In the genomic region with DNA sequence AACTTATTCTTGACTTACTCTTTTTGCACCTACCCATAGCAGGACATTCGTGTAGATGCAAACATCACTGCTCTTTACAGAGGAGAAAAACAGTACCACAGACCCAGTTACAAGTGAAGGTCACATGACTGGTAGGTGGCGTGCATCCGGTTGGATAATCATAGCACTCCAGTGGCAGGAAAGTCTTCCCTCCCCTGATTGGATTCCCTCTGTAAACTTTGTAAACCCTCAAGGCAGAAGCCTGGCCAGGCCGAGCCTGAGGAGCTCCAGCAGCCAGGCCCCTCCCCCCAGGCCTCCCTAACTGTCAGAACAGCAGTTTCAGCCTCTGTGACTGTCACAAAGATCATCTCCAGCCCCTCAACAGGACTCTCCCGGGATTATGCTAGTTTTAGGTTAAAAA, we compare ENCODE assay signal across 8 mouse cellular contexts. TPM values are rescaled to one million over a fixed set of nuclear protein-coding genes. Genes with fewer than 3 reads are reported as not detected.
DNase-seq lines count a peak whose midpoint lies in the region; ATAC-seq and TF ChIP-seq lines count a peak whose summit lies in the region.

No protein-coding gene starts in this region.

- H3K9ac ChIP-seq in liver, embryonic 13.5 days: no peak overlapping the region
- no peak overlapping the region for H3K9ac ChIP-seq in stomach, postnatal 0 days (ENCODE audit: low read length)
- no peak overlapping the region for H3K9ac ChIP-seq in midbrain, embryonic 14.5 days (replicated peaks; ENCODE audit: low read length)

- TF ChIP-seq POLR2A in testis, adult 2 months (IDR thresholded peaks at IDR 0.05; ENCODE audit: control insufficient read depth, low read depth, low read length): no peak

- no peak overlapping the region for H3K4me3 ChIP-seq in testis, adult 2 months (ENCODE audit: control insufficient read depth, low read depth, low read length)
- H3K4me3 ChIP-seq in liver, embryonic 13.5 days (replicated peaks): no peak overlapping the region
- H3K4me3 ChIP-seq in stomach, postnatal 0 days (ENCODE audit: low read depth, low read length): no peak overlapping the region
- H3K4me3 ChIP-seq in hindbrain, embryonic 10.5 days: no peak overlapping the region
- no peak overlapping the region for H3K4me3 ChIP-seq in midbrain, embryonic 14.5 days (replicated peaks; ENCODE audit: low read depth, low read length)

- no peaks in the 10 kb centered on the region for H3K27me3 ChIP-seq in testis, adult 2 months (ENCODE audit: control insufficient read depth, insufficient read depth, low read length)
- no peaks in the 10 kb centered on the region for H3K27me3 ChIP-seq in liver, embryonic 13.5 days
- no peaks in the 10 kb centered on the region for H3K27me3 ChIP-seq in stomach, postnatal 0 days (ENCODE audit: control insufficient read depth, insufficient read depth, low read length)
- H3K27me3 ChIP-seq in hindbrain, embryonic 10.5 days (ENCODE audit: insufficient read depth, poor library complexity, severe bottlenecking): no peaks in the 10 kb centered on the region
- no peaks in the 10 kb centered on the region for H3K27me3 ChIP-seq in midbrain, embryonic 14.5 days (ENCODE audit: control insufficient read depth, insufficient read depth, low read length)

- H3K27ac ChIP-seq in testis, adult 2 months (ENCODE audit: control insufficient read depth, insufficient read depth, low read depth, low read length): peak overlapping the region; percentile 44
- peak overlapping the region; percentile 60 for H3K27ac ChIP-seq in liver, embryonic 13.5 days
- H3K27ac ChIP-seq in stomach, postnatal 0 days (replicated peaks): peak overlapping the region; percentile 77
- H3K27ac ChIP-seq in hindbrain, embryonic 10.5 days: no peak overlapping the region
- H3K27ac ChIP-seq in midbrain, embryonic 14.5 days (replicated peaks; ENCODE audit: low read depth, low read length): no peak overlapping the region

- TF ChIP-seq EP300 in stomach, postnatal 0 days (optimal IDR thresholded peaks at IDR 0.05): no peak

- ATAC-seq in liver, embryonic 13.5 days (ENCODE audit: low read depth): peak; percentile 39; the same call in 1 of the 2 replicates
- peak; percentile 77; the same call in 1 of the 2 replicates for ATAC-seq in stomach, postnatal 0 days (ENCODE audit: low FRiP score, low TSS enrichment)
- no peak for ATAC-seq in midbrain, embryonic 14.5 days (ENCODE audit: low FRiP score, low TSS enrichment)

- intact Hi-C loops in heart, postnatal 10 days (cut with DNase I): no loop called here
- intact Hi-C loops in left cerebral cortex, postnatal 36 days (cut with DNase I): no loop called here

- no peaks in the 10 kb centered on the region for H3K9me3 ChIP-seq in liver, embryonic 13.5 days (replicated peaks)
- H3K9me3 ChIP-seq in stomach, postnatal 0 days (ENCODE audit: control insufficient read depth, low read length): no peaks in the 10 kb centered on the region
- no peaks in the 10 kb centered on the region for H3K9me3 ChIP-seq in hindbrain, embryonic 10.5 days
- no peaks in the 10 kb centered on the region for H3K9me3 ChIP-seq in midbrain, embryonic 14.5 days (ENCODE audit: control insufficient read depth, low read length)

- 9% methylated on average over 5 of the region's 5 CpGs for WGBS in liver, embryonic 13.5 days (ENCODE audit: insufficient replicate concordance)
- WGBS in stomach, postnatal 0 days: 14% methylated on average over 5 of the region's 5 CpGs
- WGBS in hindbrain, embryonic 10.5 days: 48% methylated on average over 5 of the region's 5 CpGs
- 54% methylated on average over 5 of the region's 5 CpGs for WGBS in midbrain, embryonic 14.5 days

- H3K4me1 ChIP-seq in testis, adult 2 months (ENCODE audit: control insufficient read depth, insufficient read depth, low read length): peaks cover 14% of the 10 kb centered on the region
- peaks cover 16% of the 10 kb centered on the region for H3K4me1 ChIP-seq in liver, embryonic 13.5 days (replicated peaks)
- H3K4me1 ChIP-seq in stomach, postnatal 0 days (replicated peaks; ENCODE audit: control insufficient read depth, insufficient read depth): no peaks in the 10 kb centered on the region
- peaks cover 8% of the 10 kb centered on the region for H3K4me1 ChIP-seq in hindbrain, embryonic 10.5 days (replicated peaks)
- no peaks in the 10 kb centered on the region for H3K4me1 ChIP-seq in midbrain, embryonic 14.5 days (ENCODE audit: control insufficient read depth, insufficient read depth, low read length)

- no peaks in the 10 kb centered on the region for H3K36me3 ChIP-seq in testis, adult 2 months (ENCODE audit: control insufficient read depth, insufficient read depth, low read length)
- H3K36me3 ChIP-seq in liver, embryonic 13.5 days: no peaks in the 10 kb centered on the region
- H3K36me3 ChIP-seq in stomach, postnatal 0 days (ENCODE audit: control insufficient read depth, insufficient read depth, low read length): no peaks in the 10 kb centered on the region
- peaks cover 6% of the 10 kb centered on the region for H3K36me3 ChIP-seq in hindbrain, embryonic 10.5 days
- H3K36me3 ChIP-seq in midbrain, embryonic 14.5 days (ENCODE audit: control insufficient read depth, insufficient read depth, low read length): no peaks in the 10 kb centered on the region

- peak overlapping the region; percentile 33 for H3K4me2 ChIP-seq in liver, embryonic 13.5 days
- peak overlapping the region; percentile 11; the same call in 1 of the 2 replicates for H3K4me2 ChIP-seq in stomach, postnatal 0 days (replicated peaks; ENCODE audit: low read depth)
- no peak overlapping the region for H3K4me2 ChIP-seq in midbrain, embryonic 14.5 days (ENCODE audit: low read length)

- TF ChIP-seq CTCF in testis, adult 2 months (IDR thresholded peaks at IDR 0.05; ENCODE audit: control insufficient read depth, insufficient read depth, insufficient replicate concordance, low read depth, low read length): no peak
- TF ChIP-seq CTCF in stomach, postnatal 0 days (IDR thresholded peaks at IDR 0.05; ENCODE audit: low read depth): no peak

- DNase-seq in testis, postnatal 14 days (ENCODE audit: low spot score): no peak
- peak; percentile 49 to 56 for DNase-seq in heart, postnatal 10 days
- DNase-seq in liver, embryonic 13.5 days: no peak
- peak; percentile 36 for DNase-seq in stomach, postnatal 0 days (ENCODE audit: low spot score)
- no peak for DNase-seq in hindbrain, embryonic 10.5 days (ENCODE audit: low spot score)
- DNase-seq in left cerebral cortex, postnatal 36 days (ENCODE audit: low spot score in 2 of 2): no peak
- DNase-seq in midbrain, embryonic 14.5 days: no peak

RNA-seq across cellular contexts. Expression of a gene that starts 12.2 kb away (rescaled TPM):
- 212 and 340 TPM in 2 replicates for polyA plus RNA-seq in testis, adult 2 months (2012; rRNA removed)
- total RNA-seq in heart, postnatal 10 days (2021): 10 to 100 TPM; 85.3 to 96.6 TPM
- 34.4 and 34.6 TPM in 2 replicates for polyA plus RNA-seq in liver, embryonic 13.5 days (2015; fragmentation: Nextera tagmentation; extraction: Ambion mirVana)
- 116 TPM in 2 replicates for polyA plus RNA-seq in stomach, postnatal 0 days (2015; fragmentation: Nextera tagmentation; extraction: Ambion mirVana)
- 62.2 and 96.5 TPM in 2 replicates for polyA plus RNA-seq in hindbrain, embryonic 10.5 days (2016; fragmentation: Nextera tagmentation; extraction: Ambion mirVana)
- 100 to 1,000 TPM in 1 of 2 experiments, 10 to 100 TPM in 1; 86.2 to 105 TPM for total RNA-seq in left cerebral cortex, postnatal 36 days (2021)
- 93.3 and 102 TPM in 2 replicates for polyA plus RNA-seq in midbrain, embryonic 14.5 days (2014; fragmentation: Nextera tagmentation; extraction: Ambion mirVana)

RNA-seq across cellular contexts. Expression of a gene that starts 12.6 kb away (rescaled TPM):
- polyA plus RNA-seq in testis, adult 2 months (2012; rRNA removed): 94.5 and 95.7 TPM in 2 replicates
- 1 to 10 TPM in 1 of 2 experiments, under 1 TPM in 1; 0.81 to 1.1 TPM for total RNA-seq in heart, postnatal 10 days (2021)
- polyA plus RNA-seq in liver, embryonic 13.5 days (2015; fragmentation: Nextera tagmentation; extraction: Ambion mirVana): 1.1 and 1.7 TPM in 2 replicates
- polyA plus RNA-seq in stomach, postnatal 0 days (2015; fragmentation: Nextera tagmentation; extraction: Ambion mirVana): 6.1 and 6.3 TPM in 2 replicates
- polyA plus RNA-seq in hindbrain, embryonic 10.5 days (2016; fragmentation: Nextera tagmentation; extraction: Ambion mirVana): 3.7 TPM in 2 replicates
- 1 to 10 TPM; 4.9 to 7.2 TPM for total RNA-seq in left cerebral cortex, postnatal 36 days (2021)
- polyA plus RNA-seq in midbrain, embryonic 14.5 days (2014; fragmentation: Nextera tagmentation; extraction: Ambion mirVana): 6.9 and 7.9 TPM in 2 replicates

Comparison
In these comparisons a context has a peak if more than half of its experiments do, and no peak if none do; other contexts are left out.
1. H3K27ac ChIP-seq: peak in testis, adult 2 months (single experiment), liver, embryonic 13.5 days (single experiment) and stomach, postnatal 0 days (single experiment); none in hindbrain, embryonic 10.5 days (single experiment) and midbrain, embryonic 14.5 days (single experiment).
2. DNase-seq: peak in heart, postnatal 10 days (2 of 2) and stomach, postnatal 0 days (single experiment); none in testis, postnatal 14 days (single experiment), liver, embryonic 13.5 days (single experiment), hindbrain, embryonic 10.5 days (single experiment), left cerebral cortex, postnatal 36 days (0 of 2) and midbrain, embryonic 14.5 days (single experiment).
3. RNA of a gene that starts 12.6 kb away (polyA plus RNA-seq): 94.5 to 95.7 TPM in testis, adult 2 months; 6.9 to 7.9 TPM in midbrain, embryonic 14.5 days, 6.1 to 6.3 TPM in stomach, postnatal 0 days, 3.7 TPM in hindbrain, embryonic 10.5 days and 1.1 to 1.7 TPM in liver, embryonic 13.5 days; every median in the first group is over 10 times any median in the second.